Mouse (Mus musculus): ENCODE measurements around the gene Olfr1380. TPM values are rescaled to one million over a fixed set of nuclear protein-coding genes. Genes with fewer than 3 reads are reported as not detected.

The Olfr1380 gene
- polyA plus RNA-seq (2014; fragmentation: Illumina TruSeq; extraction: RNeasy Lipid Tissue Mini Kit (QIAGEN cat#74804); ENCODE audit: low read depth, low replicate concordance) = not detected

GRCm38 (mm10) chr11:49556578-49556977, at the start of gene Olfr1380:
TSS of gene Olfr1380 (plus strand) at chr11:49556878.

GRCm38 (mm10) chr11:49519348-49519747, 37.3 kb upstream of the Olfr1380 start, which contains the start of gene Olfr1383:
TSS of gene Olfr1383 (plus strand) at chr11:49519648.

GRCm38 (mm10) chr11:49527947-49528346, 28.7 kb upstream of the Olfr1380 start, which contains the start of gene Olfr1382:
TSS of gene Olfr1382 (plus strand) at chr11:49528247.

GRCm38 (mm10) chr11:49543149-49543548, 13.5 kb upstream of the Olfr1380 start, which contains the start of gene Olfr1381:
TSS of gene Olfr1381 (plus strand) at chr11:49543449.

GRCm38 (mm10) chr11:49608938-49609867, 52.5 kb downstream of the Olfr1380 start, which contains the start of gene Flt4:
TSS of gene Flt4 (plus strand) at chr11:49609263.

Other genes with a start within 250 kb of the Olfr1380 start
- not detected for gene Olfr1391, start 234.1 kb upstream of the Olfr1380 start, polyA plus RNA-seq (2014; fragmentation: Illumina TruSeq; extraction: RNeasy Lipid Tissue Mini Kit (QIAGEN cat#74804); ENCODE audit: low read depth, low replicate concordance)
- not detected for gene Olfr1390, start 221.7 kb upstream of the Olfr1380 start, polyA plus RNA-seq (2014; fragmentation: Illumina TruSeq; extraction: RNeasy Lipid Tissue Mini Kit (QIAGEN cat#74804); ENCODE audit: low read depth, low replicate concordance)
- not detected for gene Olfr1389, start 133.8 kb upstream of the Olfr1380 start, polyA plus RNA-seq (2014; fragmentation: Illumina TruSeq; extraction: RNeasy Lipid Tissue Mini Kit (QIAGEN cat#74804); ENCODE audit: low read depth, low replicate concordance)
- 0.13 TPM for gene Olfr1388, start 120.3 kb upstream of the Olfr1380 start, polyA plus RNA-seq (2014; fragmentation: Illumina TruSeq; extraction: RNeasy Lipid Tissue Mini Kit (QIAGEN cat#74804); ENCODE audit: low read depth, low replicate concordance)
- not detected for gene Olfr1387, start 101.5 kb upstream of the Olfr1380 start, polyA plus RNA-seq (2014; fragmentation: Illumina TruSeq; extraction: RNeasy Lipid Tissue Mini Kit (QIAGEN cat#74804); ENCODE audit: low read depth, low replicate concordance)
- not detected for gene Olfr1386, start 91.8 kb upstream of the Olfr1380 start, polyA plus RNA-seq (2014; fragmentation: Illumina TruSeq; extraction: RNeasy Lipid Tissue Mini Kit (QIAGEN cat#74804); ENCODE audit: low read depth, low replicate concordance)
- gene Olfr1385, start 67.8 kb upstream of the Olfr1380 start, polyA plus RNA-seq (2014; fragmentation: Illumina TruSeq; extraction: RNeasy Lipid Tissue Mini Kit (QIAGEN cat#74804); ENCODE audit: low read depth, low replicate concordance) = not detected
- gene Olfr1384, start 50.2 kb upstream of the Olfr1380 start, polyA plus RNA-seq (2014; fragmentation: Illumina TruSeq; extraction: RNeasy Lipid Tissue Mini Kit (QIAGEN cat#74804); ENCODE audit: low read depth, low replicate concordance) = not detected
- not detected for gene Olfr1383, start 37.2 kb upstream of the Olfr1380 start, polyA plus RNA-seq (2014; fragmentation: Illumina TruSeq; extraction: RNeasy Lipid Tissue Mini Kit (QIAGEN cat#74804); ENCODE audit: low read depth, low replicate concordance)
- not detected for gene Olfr1382, start 28.6 kb upstream of the Olfr1380 start, polyA plus RNA-seq (2014; fragmentation: Illumina TruSeq; extraction: RNeasy Lipid Tissue Mini Kit (QIAGEN cat#74804); ENCODE audit: low read depth, low replicate concordance)
- gene Olfr1381, start 13.4 kb upstream of the Olfr1380 start, polyA plus RNA-seq (2014; fragmentation: Illumina TruSeq; extraction: RNeasy Lipid Tissue Mini Kit (QIAGEN cat#74804); ENCODE audit: low read depth, low replicate concordance) = not detected
- gene Flt4, start 52.4 kb downstream of the Olfr1380 start, polyA plus RNA-seq (2014; fragmentation: Illumina TruSeq; extraction: RNeasy Lipid Tissue Mini Kit (QIAGEN cat#74804); ENCODE audit: low read depth, low replicate concordance) = 7.9 TPM
- not detected for gene Scgb3a1, start 106.7 kb downstream of the Olfr1380 start, polyA plus RNA-seq (2014; fragmentation: Illumina TruSeq; extraction: RNeasy Lipid Tissue Mini Kit (QIAGEN cat#74804); ENCODE audit: low read depth, low replicate concordance)
- gene Cnot6, start 155.8 kb downstream of the Olfr1380 start, polyA plus RNA-seq (2014; fragmentation: Illumina TruSeq; extraction: RNeasy Lipid Tissue Mini Kit (QIAGEN cat#74804); ENCODE audit: low read depth, low replicate concordance) = 16.7 TPM
- 12.5 TPM for gene Gfpt2, start 237.3 kb downstream of the Olfr1380 start, polyA plus RNA-seq (2014; fragmentation: Illumina TruSeq; extraction: RNeasy Lipid Tissue Mini Kit (QIAGEN cat#74804); ENCODE audit: low read depth, low replicate concordance)

Measured in heart, adult 10 weeks (tissue).